Mouse (Mus musculus) forebrain, embryonic 14.5 days (tissue): ENCODE results near the gene Srcin1. TPM values are rescaled to one million over a fixed set of nuclear protein-coding genes. Genes with fewer than 3 reads are reported as not detected.

ENCODE experiments used
- ATAC-seq: fragments of 200-750 bp; cut with Nextera tagmentation; 2 replicates; pipeline ENCODE4 v1.8.0; 2017; ENCODE audit warnings: mild to moderate bottlenecking, moderate library complexity
- DNase-seq: peaks from one replicate; pipeline ENCODE4 v3.0.0-alpha.2; 2015; ENCODE audit warnings: low spot score
- H3K27ac ChIP-seq: fragments of 300-500 bp; sonication (generic); 2 replicates; pipeline ENCODE4 v1.5.1; 2014; ENCODE audit warnings: low read depth, mild to moderate bottlenecking, control low read depth, low read length, moderate library complexity
- H3K27me3 ChIP-seq: fragments of 300-500 bp; sonication (generic); replicated peaks from 2 replicates; pipeline ENCODE4 v1.6.1; 2014; ENCODE audit warnings: low read length, control low read depth, mixed read lengths; ENCODE audit not compliant: control insufficient read depth, insufficient read depth
- H3K36me3 ChIP-seq: fragments of 300-500 bp; sonication (generic); 2 replicates; pipeline ENCODE4 v1.6.1; 2014; ENCODE audit warnings: low read length, control low read depth; ENCODE audit not compliant: control insufficient read depth, insufficient read depth
- H3K4me1 ChIP-seq: fragments of 300-500 bp; sonication (generic); 2 replicates; pipeline ENCODE4 v1.6.1; 2014; ENCODE audit warnings: antibody characterized with exemption, low read length, control low read depth; ENCODE audit not compliant: control insufficient read depth, insufficient read depth
- H3K4me2 ChIP-seq: fragments of 300-500 bp; sonication (generic); 2 replicates; pipeline ENCODE4 v1.6.1; 2014; ENCODE audit warnings: mild to moderate bottlenecking, control low read depth, low read length
- H3K4me3 ChIP-seq: fragments of 300-500 bp; sonication (generic); 2 replicates; pipeline ENCODE4 v1.5.1; 2014; ENCODE audit warnings: low read depth, low read length, control low read depth
- H3K9ac ChIP-seq: fragments of 300-500 bp; sonication (generic); 2 replicates; pipeline ENCODE4 v1.6.1; 2014; ENCODE audit warnings: mild to moderate bottlenecking, low read length, control low read depth, moderate library complexity
- H3K9me3 ChIP-seq: fragments of 300-500 bp; sonication (generic); replicated peaks from 2 replicates; pipeline ENCODE4 v1.6.1; 2016; ENCODE audit warnings: low read length, control low read depth, mixed read lengths; ENCODE audit not compliant: control insufficient read depth
- WGBS: fragments of 180-500 bp; shearing (Covaris S2); extraction: QIAGEN DNeasy Blood & Tissue Kit; methylation state at CpG from one replicate; pipeline ENCODE4 v1.1.7; 2014; 5-methylcytosine and 5-hydroxymethylcytosine counted together
- polyA plus RNA-seq: library from polyadenylated mRNA; unstranded; fragments of >200 nt; fragmentation: Nextera tagmentation; extraction: Ambion mirVana; gene quantifications from 2 replicates; pipeline ENCODE4 v1.2.1, GENCODE M21; 2014

Srcin1 gene
- polyA plus RNA-seq, 1 experiment from 2014 or later = 5.6 TPM

DNA sequence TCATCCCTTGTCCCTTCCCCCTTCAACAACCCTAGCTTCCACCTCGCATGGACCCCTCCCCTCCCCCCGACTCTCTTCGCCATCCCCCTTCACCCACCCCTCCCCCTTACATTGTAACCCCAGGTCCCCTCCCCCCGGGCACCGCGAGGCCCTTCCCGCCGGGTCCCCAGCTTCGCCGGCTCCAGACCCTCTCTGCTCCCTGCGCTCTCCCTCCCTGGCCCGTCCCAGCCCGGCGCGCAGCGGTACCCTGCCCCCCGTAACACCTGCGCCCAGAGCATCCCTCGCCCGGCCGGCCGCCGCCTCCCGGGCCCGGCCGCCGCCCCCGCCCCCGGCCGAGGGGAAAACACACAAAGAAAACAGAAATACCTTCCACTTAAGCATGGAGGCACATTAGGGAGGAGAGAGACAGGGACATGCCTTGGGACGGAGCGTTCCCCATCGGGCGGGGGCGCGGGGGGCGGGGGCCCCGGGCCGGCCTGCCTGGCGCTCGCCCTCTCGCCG is 1.4 kb downstream of the Srcin1 start:
- Histone ChIP-seq H3K9me3 (no peaks in the 10 kb centered on the region), H3K4me1 (peaks cover 57% of the 10 kb centered on the region), H3K27ac (peak overlapping the region; percentile 98), H3K27me3 (no peaks in the 10 kb centered on the region), H3K4me2 (peak overlapping the region; percentile 86), H3K9ac (peak overlapping the region; percentile 99), H3K4me3 (peak overlapping the region; percentile 90), H3K36me3 (no peaks in the 10 kb centered on the region)
- ATAC-seq (peak; percentile 21; the same call in 1 of the 2 replicates), DNase-seq (no peak)
- WGBS = 2% methylated on average over 16 of the region's 43 CpGs

DNA sequence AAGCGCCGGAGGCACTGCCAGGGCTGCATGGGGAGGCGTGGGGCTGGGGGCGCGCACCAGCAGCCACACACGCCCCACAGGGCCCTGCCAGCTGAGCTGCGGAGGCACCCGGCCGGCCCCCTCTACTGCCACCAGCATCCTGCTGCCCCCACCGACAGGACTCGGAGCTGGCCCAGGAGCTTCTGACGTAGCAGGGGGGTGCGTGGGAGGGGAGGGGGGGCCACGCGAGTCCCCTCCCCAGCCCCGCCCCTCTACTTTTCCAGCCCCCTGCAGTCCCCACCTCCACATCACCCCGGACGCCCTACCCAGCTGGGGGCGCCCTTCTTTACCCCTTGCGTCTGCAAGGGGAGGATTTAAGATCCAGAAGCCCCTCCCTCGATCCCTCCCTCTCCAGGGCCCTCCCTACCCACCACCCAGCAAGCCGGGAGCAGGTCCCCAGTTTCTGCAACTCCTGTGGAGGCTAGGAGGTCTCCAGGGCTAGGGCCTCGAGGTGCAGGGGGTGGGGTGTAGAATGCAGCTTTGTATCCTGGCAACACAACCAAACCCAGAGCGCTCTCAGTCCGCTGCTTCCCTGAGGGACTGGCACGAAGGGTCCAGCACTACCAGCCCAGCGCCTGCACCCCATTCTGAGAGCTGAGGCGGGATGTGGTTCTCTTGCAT is 2.0 kb downstream of the Srcin1 start:
- Histone ChIP-seq H3K9ac (peak overlapping the region; percentile 99), H3K4me2 (peak overlapping the region; percentile 86), H3K36me3 (no peaks in the 10 kb centered on the region), H3K4me3 (peak overlapping the region; percentile 90), H3K4me1 (peaks cover 59% of the 10 kb centered on the region), H3K27me3 (no peaks in the 10 kb centered on the region), H3K27ac (peak overlapping the region; percentile 98), H3K9me3 (no peaks in the 10 kb centered on the region)
- ATAC-seq (peak; percentile 30), DNase-seq (peak; percentile 80)
- WGBS = 1% methylated on average over 21 of the region's 28 CpGs

DNA sequence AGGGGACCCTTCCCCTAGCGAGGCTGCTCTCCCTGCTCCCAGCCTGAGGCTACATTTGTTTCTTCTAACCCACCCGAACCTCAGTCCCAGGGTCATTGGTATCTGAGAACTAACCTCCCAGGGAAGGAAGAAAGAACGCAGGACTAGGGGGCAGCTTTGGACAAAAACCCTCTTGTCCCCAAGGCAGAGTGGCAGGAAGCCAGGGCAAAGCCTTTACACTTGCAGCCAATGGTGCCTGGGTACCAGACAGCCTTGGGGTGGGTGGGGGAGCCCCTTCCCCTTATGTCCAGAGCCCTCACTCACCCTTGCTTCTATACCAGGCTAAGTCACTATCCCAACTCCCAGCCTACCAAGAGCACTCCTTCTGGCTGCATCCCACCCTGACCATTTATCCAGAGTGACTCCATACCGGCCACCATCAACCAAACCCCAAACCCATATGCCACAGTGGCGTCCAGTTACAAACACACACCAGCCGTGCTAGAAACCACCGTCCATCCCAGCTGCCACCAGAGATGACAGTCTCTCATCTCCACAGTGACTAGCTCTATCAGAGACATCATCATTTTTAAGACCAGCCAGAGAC is 3.0 kb downstream of the Srcin1 start:
- DNase-seq (no peak), ATAC-seq (no peak)
- Histone ChIP-seq H3K9me3 (no peaks in the 10 kb centered on the region), H3K36me3 (no peaks in the 10 kb centered on the region), H3K4me3 (peak overlapping the region; percentile 90), H3K9ac (peak overlapping the region; percentile 99), H3K4me1 (peaks cover 63% of the 10 kb centered on the region), H3K27ac (peak overlapping the region; percentile 98), H3K27me3 (no peaks in the 10 kb centered on the region), H3K4me2 (peak overlapping the region; percentile 86)
- WGBS = 20% methylated on average over 7 of the region's 7 CpGs

DNA sequence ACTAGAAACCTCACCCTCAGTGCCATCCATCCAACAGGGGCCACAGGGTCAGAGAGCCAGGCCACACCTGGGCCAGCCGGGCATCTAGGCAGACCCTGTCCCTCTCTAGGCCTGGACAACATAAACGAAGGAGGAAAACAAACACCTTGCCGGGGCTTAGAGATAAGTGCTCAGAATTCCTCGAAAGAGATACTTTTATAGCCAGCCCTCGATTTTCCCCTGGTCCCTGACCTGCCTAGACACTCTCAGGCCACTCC is 4.0 kb downstream of the Srcin1 start:
- Histone ChIP-seq H3K36me3 (no peaks in the 10 kb centered on the region), H3K9ac (peak overlapping the region; percentile 99), H3K4me3 (peak overlapping the region; percentile 90), H3K4me2 (peak overlapping the region; percentile 86), H3K27ac (peak overlapping the region; percentile 98), H3K27me3 (no peaks in the 10 kb centered on the region), H3K4me1 (peaks cover 73% of the 10 kb centered on the region), H3K9me3 (no peaks in the 10 kb centered on the region)
- no peak for ATAC-seq
- WGBS = 29% methylated on average over 5 of the region's 5 CpGs
- no peak for DNase-seq

DNA sequence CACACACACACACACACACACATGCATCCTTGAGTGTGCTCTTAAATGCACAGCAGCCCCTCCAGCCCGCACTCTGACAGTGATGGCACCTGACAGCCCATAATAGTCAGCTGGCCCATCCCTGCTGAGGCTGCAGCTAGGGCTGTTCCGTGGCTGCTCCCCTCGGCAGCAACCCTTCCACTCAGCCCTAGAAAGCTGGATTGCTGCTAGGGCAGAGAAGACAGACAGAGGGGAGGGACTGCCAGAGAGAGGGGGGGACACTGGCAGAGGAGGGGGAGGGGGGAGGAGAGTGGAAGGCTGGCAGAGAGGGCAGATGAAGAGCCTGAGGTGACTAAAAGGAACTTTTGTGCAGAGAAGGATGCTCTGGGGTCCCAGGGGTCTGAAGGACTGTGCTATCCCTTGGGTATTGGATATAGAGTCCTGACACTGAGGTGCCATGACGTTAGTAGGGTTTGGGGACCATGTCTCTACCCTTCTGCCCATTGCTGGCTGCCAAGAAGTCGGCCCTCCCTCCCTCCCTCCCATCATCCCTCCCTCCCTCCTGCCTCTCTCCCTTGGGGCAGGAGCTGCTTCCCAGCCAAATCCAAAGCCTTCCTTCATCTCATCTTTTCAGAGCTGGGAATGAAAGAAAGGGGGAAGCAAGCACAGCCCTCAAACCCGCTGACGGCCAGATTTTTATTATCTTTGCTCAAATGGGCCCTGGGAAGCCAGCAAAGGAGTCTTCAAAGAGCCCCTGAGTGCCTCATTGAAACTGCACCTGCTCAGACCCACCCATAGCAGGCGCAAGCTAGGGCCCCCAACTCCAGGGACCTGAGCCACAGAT is 4.5 kb downstream of the Srcin1 start:
- Histone ChIP-seq H3K9ac (peak overlapping the region; percentile 99), H3K4me1 (peaks cover 78% of the 10 kb centered on the region), H3K36me3 (no peaks in the 10 kb centered on the region), H3K9me3 (no peaks in the 10 kb centered on the region), H3K4me3 (peak overlapping the region; percentile 90), H3K4me2 (peak overlapping the region; percentile 86), H3K27me3 (no peaks in the 10 kb centered on the region), H3K27ac (peak overlapping the region; percentile 98)
- ATAC-seq (0 out of 2 replicates have a peak, but pooled peaks have one; percentile 6), DNase-seq (peak; percentile 71)
- 5% methylated on average over 8 of the region's 8 CpGs for WGBS

DNA sequence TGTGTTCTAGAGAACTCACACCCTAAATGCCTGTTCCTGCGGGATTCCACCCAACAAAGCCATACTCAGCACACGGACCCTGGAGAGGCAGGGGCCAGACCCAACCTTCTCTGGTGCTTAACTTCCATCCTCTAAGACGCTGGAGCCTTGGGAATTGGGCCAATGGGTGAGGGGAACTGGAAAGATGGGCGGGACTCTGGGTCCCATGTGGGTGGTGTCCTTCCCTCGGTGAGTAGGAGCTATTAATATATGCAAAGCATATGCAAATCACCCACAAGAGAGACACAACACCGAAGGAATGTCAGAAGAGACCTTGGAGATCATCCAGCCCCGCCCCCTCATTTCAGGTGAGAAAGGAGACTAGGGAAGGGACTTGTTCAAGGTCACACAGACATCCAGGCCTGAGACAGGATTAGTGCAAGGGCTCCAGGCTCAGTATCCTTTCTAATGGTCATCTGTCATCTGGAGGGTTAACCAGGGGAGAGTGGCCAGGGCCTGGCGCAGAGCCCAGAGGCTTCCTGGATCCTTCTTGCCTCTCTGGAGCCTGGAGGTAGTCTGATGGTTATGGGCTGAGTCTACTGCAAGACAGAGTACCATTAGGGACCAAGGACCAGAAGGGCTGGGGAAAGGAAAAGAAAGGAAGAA is 5.4 kb downstream of the Srcin1 start:
- no peak overlapping the region for H3K4me3 ChIP-seq
- peak; percentile 90 for DNase-seq

DNA sequence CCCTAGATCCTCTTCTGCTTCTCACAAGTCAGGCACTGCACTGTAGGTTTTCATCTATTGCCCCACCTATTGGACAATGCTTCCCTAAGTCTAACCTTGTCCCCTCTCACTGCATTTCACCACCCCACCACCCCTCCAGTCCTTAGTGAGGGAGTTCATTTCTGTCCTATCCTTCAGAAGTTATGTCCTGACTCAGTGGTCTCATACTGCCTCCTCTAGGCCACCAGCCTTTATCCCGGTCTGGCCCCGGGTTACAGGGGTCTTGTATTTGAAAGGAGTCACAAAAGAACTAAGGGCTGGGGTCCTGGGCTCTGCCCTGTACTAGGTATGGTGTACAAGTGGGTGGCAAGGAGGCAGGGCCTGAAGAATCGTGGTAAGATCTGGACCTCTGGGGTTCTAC is 6.2 kb downstream of the Srcin1 start:
- H3K4me2 ChIP-seq = peak overlapping the region; percentile 86
- DNase-seq (no peak), ATAC-seq (no peak)
- no peaks in the 10 kb centered on the region for H3K36me3 ChIP-seq
- H3K4me1 ChIP-seq = peaks cover 77% of the 10 kb centered on the region
- H3K27me3 ChIP-seq = no peaks in the 10 kb centered on the region
- H3K9ac ChIP-seq = peak overlapping the region; percentile 42
- no peak overlapping the region for H3K4me3 ChIP-seq
- no peaks in the 10 kb centered on the region for H3K9me3 ChIP-seq
- peak overlapping the region; percentile 98 for H3K27ac ChIP-seq
- 42% methylated on average over 3 of the region's 3 CpGs for WGBS

More for the DNA sequence above, 5.4 kb downstream of the Srcin1 start:
- Histone ChIP-seq H3K9ac (peak overlapping the region; percentile 99; the same call in 1 of the 2 replicates), H3K4me1 (peaks cover 77% of the 10 kb centered on the region), H3K4me2 (peak overlapping the region; percentile 86), H3K9me3 (no peaks in the 10 kb centered on the region), H3K27ac (peak overlapping the region; percentile 98), H3K27me3 (no peaks in the 10 kb centered on the region), H3K36me3 (no peaks in the 10 kb centered on the region)
- 6% methylated on average over 8 of the region's 8 CpGs for WGBS
- ATAC-seq = peak; percentile 24; the same call in 1 of the 2 replicates

DNA sequence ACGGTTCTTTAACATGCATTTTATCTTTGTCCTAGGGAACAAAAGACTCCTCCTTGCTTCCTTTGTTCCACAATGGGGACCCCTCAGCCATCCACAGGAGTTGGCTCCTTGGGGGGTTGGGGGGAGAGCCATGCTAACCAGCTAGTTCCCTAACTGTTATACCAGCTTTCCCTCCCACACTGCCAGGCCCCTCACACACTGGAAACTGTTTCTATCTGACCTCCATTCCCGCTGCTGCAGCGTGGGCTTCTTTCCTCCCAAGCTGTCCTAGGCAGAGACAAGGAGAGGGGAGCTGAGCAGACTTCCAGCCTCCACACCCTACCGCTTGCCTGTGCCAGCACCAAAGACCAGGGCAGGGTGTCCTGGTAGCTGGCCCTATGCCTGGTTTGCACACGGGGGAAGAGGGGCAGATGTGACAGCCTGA is 6.7 kb downstream of the Srcin1 start:
- peak overlapping the region; percentile 86 for H3K4me2 ChIP-seq
- no peaks in the 10 kb centered on the region for H3K9me3 ChIP-seq
- ATAC-seq (no peak), DNase-seq (no peak)
- peak overlapping the region; percentile 42 for H3K9ac ChIP-seq
- H3K27me3 ChIP-seq = no peaks in the 10 kb centered on the region
- H3K4me1 ChIP-seq = peaks cover 77% of the 10 kb centered on the region
- H3K27ac ChIP-seq = peak overlapping the region; percentile 98
- 26% methylated on average over 5 of the region's 5 CpGs for WGBS
- no peaks in the 10 kb centered on the region for H3K36me3 ChIP-seq
- no peak overlapping the region for H3K4me3 ChIP-seq
